Mouse (Mus musculus): Measurements from ENCODE around the gene Sri.

DNA sequence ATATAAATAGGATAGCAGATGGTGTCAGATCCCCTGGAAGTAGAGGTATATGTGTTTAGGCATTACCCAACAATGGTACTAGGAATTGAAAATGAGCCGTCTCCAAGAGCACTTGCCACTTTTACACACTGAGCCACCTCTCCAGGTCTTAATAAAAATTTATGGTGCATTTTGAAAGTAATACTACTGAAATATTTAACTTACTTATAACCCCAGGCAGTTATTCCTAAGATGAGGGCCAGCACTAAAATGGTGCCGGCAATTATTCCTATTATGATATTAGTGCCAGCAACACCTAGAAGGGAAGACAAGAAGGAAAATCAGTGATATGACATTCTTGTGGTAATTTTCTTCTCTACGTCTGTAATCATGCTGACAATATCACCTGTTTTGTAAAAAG lies 65.8 kb downstream of the Sri start:
- TF ChIP-seq CTCF (IDR thresholded peaks at IDR 0.05; ENCODE audit: insufficient read depth, low read depth, low read length) (no peak), POLR2A (IDR thresholded peaks at IDR 0.05; ENCODE audit: insufficient read depth, low read depth, low read length) (no peak)

All from olfactory bulb, adult 2 months (tissue).